Mouse (Mus musculus): Measurements from ENCODE around the gene Kcnk3.

GRCm38 (mm10) chr5:30586616-30587015, 1.4 kb upstream of the Kcnk3 start:
- TF ChIP-seq POLR2A (IDR thresholded peaks at IDR 0.05; ENCODE audit: insufficient read length, low read depth) (no peak), TCF12 (IDR thresholded peaks at IDR 0.05; ENCODE audit: insufficient read depth, poor library complexity, severe bottlenecking) (no peak), TCF3 (IDR thresholded peaks at IDR 0.05; ENCODE audit: insufficient read length, low read depth) (no peak), POLR2AphosphoS2 (IDR thresholded peaks at IDR 0.05; ENCODE audit: insufficient read length, low read depth) (no peak)
